Mouse (Mus musculus): ENCODE measurements around the gene S100pbp.

GRCm38 (mm10) chr4:129112231-129112630 is 77.3 kb downstream of the S100pbp start:
- no peak for TF ChIP-seq CTCF (conservative IDR thresholded peaks at IDR 0.05; ENCODE audit: low read length)
- TF ChIP-seq NANOG (IDR thresholded peaks at IDR 0.05; ENCODE audit: borderline replicate concordance, low read length): no peak
- TF ChIP-seq POU5F1 (IDR thresholded peaks at IDR 0.05; ENCODE audit: borderline replicate concordance, low read length): no peak
